Mouse (Mus musculus) kidney, embryonic 16.5 days (tissue): ENCODE measurements around the gene Bpgm. TPM values are rescaled to one million over a fixed set of nuclear protein-coding genes. Genes with fewer than 3 reads are reported as not detected.

Experiments
- ATAC-seq: fragments of 200-750 bp; cut with Nextera tagmentation; 2 replicates; pipeline ENCODE4 v1.8.0; 2017; ENCODE audit warnings: moderate TSS enrichment; ENCODE audit not compliant: low FRiP score, low TSS enrichment
- H3K27ac ChIP-seq: fragments of 300-500 bp; sonication (generic); 2 replicates; pipeline ENCODE4 v1.5.1; 2014; ENCODE audit warnings: low read length
- H3K27me3 ChIP-seq: fragments of 300-500 bp; sonication (generic); 2 replicates; pipeline ENCODE4 v1.6.1; 2014; ENCODE audit warnings: low read length, control low read depth, mixed read lengths; ENCODE audit not compliant: insufficient read depth
- H3K36me3 ChIP-seq: fragments of 300-500 bp; sonication (generic); 2 replicates; pipeline ENCODE4 v1.6.1; 2014; ENCODE audit warnings: low read length, control low read depth, mixed read lengths; ENCODE audit not compliant: insufficient read depth
- H3K4me1 ChIP-seq: fragments of 300-500 bp; sonication (generic); 2 replicates; pipeline ENCODE4 v1.6.1; 2014; ENCODE audit warnings: low read length, control low read depth, mixed read lengths; ENCODE audit not compliant: insufficient read depth
- H3K4me2 ChIP-seq: fragments of 300-500 bp; sonication (generic); replicated peaks from 2 replicates; pipeline ENCODE4 v1.6.1; 2014; ENCODE audit warnings: low read depth, low read length
- H3K4me3 ChIP-seq: fragments of 300-500 bp; sonication (generic); 2 replicates; pipeline ENCODE4 v1.5.1; 2014; ENCODE audit warnings: mild to moderate bottlenecking, low read length
- H3K9ac ChIP-seq: fragments of 300-500 bp; sonication (generic); replicated peaks from 2 replicates; pipeline ENCODE4 v1.6.1; 2014; ENCODE audit warnings: low read length
- H3K9me3 ChIP-seq: fragments of 300-500 bp; sonication (generic); 2 replicates; pipeline ENCODE4 v1.6.1; 2016; ENCODE audit warnings: low read length, control low read depth
- WGBS: fragments of 180-500 bp; shearing (Covaris S2); extraction: QIAGEN DNeasy Blood & Tissue Kit; methylation state at CpG from one replicate; pipeline ENCODE4 v1.1.7; 2014; 5-methylcytosine and 5-hydroxymethylcytosine counted together
- polyA plus RNA-seq: library from polyadenylated mRNA; unstranded; fragments of >200 nt; fragmentation: Nextera tagmentation; extraction: Ambion mirVana; gene quantifications from 2 replicates; pipeline ENCODE4 v1.2.1, GENCODE M21; 2015

The Bpgm gene
- polyA plus RNA-seq, 1 experiment from 2014 or later: 58.4 TPM

- Histone ChIP-seq H3K27ac (no peak overlapping the region), H3K4me3 (no peak overlapping the region), H3K9me3 (no peaks in the 10 kb centered on the region), H3K36me3 (no peaks in the 10 kb centered on the region), H3K9ac (no peak overlapping the region), H3K4me2 (no peak overlapping the region), H3K4me1 (peaks cover 1% of the 10 kb centered on the region; the same call in 1 of the 2 replicates), H3K27me3 (no peaks in the 10 kb centered on the region)
- no peak for ATAC-seq
- 70% methylated on average over 2 of the region's 2 CpGs for WGBS
Observed at GRCm38 (mm10) chr6:34520491-34520890, 44.5 kb downstream of the Bpgm start.

GRCm38 (mm10) chr6:34520912-34521311, 44.9 kb downstream of the Bpgm start:
- Histone ChIP-seq H3K4me2 (no peak overlapping the region), H3K9me3 (no peaks in the 10 kb centered on the region), H3K4me3 (no peak overlapping the region), H3K4me1 (no peaks in the 10 kb centered on the region), H3K9ac (no peak overlapping the region), H3K36me3 (no peaks in the 10 kb centered on the region), H3K27me3 (no peaks in the 10 kb centered on the region), H3K27ac (no peak overlapping the region)
- 61% methylated on average over 6 of the region's 6 CpGs for WGBS
- ATAC-seq: no peak

GRCm38 (mm10) chr6:34523476-34523875, 47.5 kb downstream of the Bpgm start:
- H3K27ac ChIP-seq: no peak overlapping the region
- no peaks in the 10 kb centered on the region for H3K4me1 ChIP-seq
- H3K9me3 ChIP-seq: no peaks in the 10 kb centered on the region
- no peaks in the 10 kb centered on the region for H3K36me3 ChIP-seq
- 73% methylated on average over 5 of the region's 5 CpGs for WGBS
- H3K4me2 ChIP-seq: no peak overlapping the region
- ATAC-seq: no peak
- no peak overlapping the region for H3K9ac ChIP-seq
- no peaks in the 10 kb centered on the region for H3K27me3 ChIP-seq
- H3K4me3 ChIP-seq: no peak overlapping the region

DNA sequence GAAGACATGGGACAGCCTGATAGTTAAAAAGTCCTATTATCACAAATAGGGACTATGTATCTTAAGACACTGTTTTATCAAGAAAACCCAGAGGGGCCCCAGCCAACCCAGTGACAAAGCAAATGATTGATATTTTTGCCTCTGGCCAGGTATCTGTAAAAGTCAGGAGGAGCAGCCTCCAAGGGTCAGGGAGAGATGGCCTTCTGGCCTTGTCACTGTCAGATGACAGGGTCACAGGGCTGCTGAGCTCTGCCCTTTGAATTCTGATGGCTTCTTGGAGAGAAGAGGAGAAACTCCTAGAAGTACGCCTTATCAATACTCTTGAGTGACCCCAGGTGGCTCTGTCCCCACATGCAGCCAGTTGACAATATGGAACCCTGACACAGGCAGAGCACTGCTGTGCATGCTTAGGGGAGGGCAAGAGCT, 49.5 kb downstream of the Bpgm start:
- Histone ChIP-seq H3K4me3 (no peak overlapping the region), H3K27ac (no peak overlapping the region), H3K9ac (no peak overlapping the region), H3K36me3 (no peaks in the 10 kb centered on the region), H3K4me1 (no peaks in the 10 kb centered on the region), H3K27me3 (no peaks in the 10 kb centered on the region), H3K4me2 (no peak overlapping the region), H3K9me3 (no peaks in the 10 kb centered on the region)
- no peak for ATAC-seq
- WGBS: 81% methylated on average over 1 of the region's 1 CpGs

GRCm38 (mm10) chr6:34525927-34526326, 49.9 kb downstream of the Bpgm start:
- Histone ChIP-seq H3K9me3 (no peaks in the 10 kb centered on the region), H3K36me3 (no peaks in the 10 kb centered on the region), H3K27ac (no peak overlapping the region), H3K4me3 (no peak overlapping the region), H3K4me2 (no peak overlapping the region), H3K27me3 (no peaks in the 10 kb centered on the region), H3K4me1 (no peaks in the 10 kb centered on the region), H3K9ac (no peak overlapping the region)
- WGBS: 66% methylated on average over 6 of the region's 6 CpGs
- ATAC-seq: no peak

DNA sequence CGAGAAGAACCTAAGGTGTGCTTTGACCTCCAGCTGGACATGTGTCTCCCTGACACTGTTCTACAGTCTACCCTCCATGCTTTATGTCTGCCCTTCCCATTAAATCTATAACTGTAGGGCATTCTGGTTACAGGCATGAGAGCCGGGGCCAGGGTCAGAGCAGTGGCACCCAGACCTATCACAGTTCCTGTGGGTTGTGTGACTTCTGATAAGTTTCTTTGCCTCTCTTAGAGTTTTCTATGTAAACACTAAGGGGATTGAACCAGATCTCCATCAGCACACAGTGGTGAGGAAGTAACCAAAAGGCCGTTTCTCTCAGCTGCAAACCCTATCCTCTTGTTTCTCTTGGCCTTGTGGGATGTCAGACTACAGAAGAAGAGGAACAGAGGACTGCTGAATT, 50.4 kb downstream of the Bpgm start:
- no peaks in the 10 kb centered on the region for H3K27me3 ChIP-seq
- H3K4me1 ChIP-seq: no peaks in the 10 kb centered on the region
- 69% methylated on average over 3 of the region's 3 CpGs for WGBS
- H3K4me3 ChIP-seq: no peak overlapping the region
- no peaks in the 10 kb centered on the region for H3K36me3 ChIP-seq
- no peaks in the 10 kb centered on the region for H3K9me3 ChIP-seq
- no peak overlapping the region for H3K27ac ChIP-seq
- no peak overlapping the region for H3K4me2 ChIP-seq
- H3K9ac ChIP-seq: no peak overlapping the region
- no peak for ATAC-seq

DNA sequence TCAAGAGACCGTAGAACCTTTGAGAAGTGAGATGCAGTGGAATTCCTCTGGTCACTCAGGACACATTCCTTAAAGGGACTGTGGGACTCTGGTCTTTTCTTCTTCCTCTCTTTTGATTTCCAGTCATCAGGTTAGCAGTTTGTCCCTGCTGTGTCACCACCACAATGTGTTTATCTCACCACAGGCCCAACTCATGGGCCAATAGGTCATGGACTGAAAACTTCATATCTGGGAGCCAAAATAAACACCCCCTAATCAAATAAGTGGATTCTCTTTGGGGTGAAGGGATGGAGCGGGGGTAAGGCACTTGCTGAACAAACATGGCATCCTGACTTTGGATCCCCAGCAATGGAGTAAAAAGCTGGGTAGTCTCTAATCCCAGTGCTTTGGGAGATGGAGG, 52.1 kb downstream of the Bpgm start:
- no peak overlapping the region for H3K4me2 ChIP-seq
- no peaks in the 10 kb centered on the region for H3K4me1 ChIP-seq
- H3K27me3 ChIP-seq: no peaks in the 10 kb centered on the region
- H3K27ac ChIP-seq: no peak overlapping the region
- ATAC-seq: no peak
- no peaks in the 10 kb centered on the region for H3K9me3 ChIP-seq
- 86% methylated on average over 2 of the region's 2 CpGs for WGBS
- no peak overlapping the region for H3K4me3 ChIP-seq
- H3K9ac ChIP-seq: no peak overlapping the region
- no peaks in the 10 kb centered on the region for H3K36me3 ChIP-seq

DNA sequence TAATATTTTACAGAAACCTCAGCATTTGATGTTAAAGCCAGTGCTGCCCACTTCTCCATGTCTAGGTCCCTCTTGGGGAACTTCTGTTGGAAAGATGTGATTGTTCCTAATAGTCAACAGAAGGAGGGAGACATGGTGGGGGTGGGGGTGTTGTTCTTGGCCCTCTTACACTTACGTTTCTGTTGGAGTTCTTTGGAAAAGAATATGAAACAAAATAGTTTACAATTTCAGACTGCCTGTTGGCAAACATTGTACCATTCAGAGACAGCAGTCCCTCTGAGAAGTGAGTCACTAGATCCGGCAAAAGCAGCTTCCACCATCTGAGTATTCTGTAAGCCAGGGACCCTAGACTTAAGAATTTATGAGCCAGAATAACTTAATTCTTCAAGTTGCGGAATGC, 54.0 kb downstream of the Bpgm start:
- Histone ChIP-seq H3K4me1 (no peaks in the 10 kb centered on the region), H3K27ac (no peak overlapping the region), H3K4me3 (no peak overlapping the region), H3K4me2 (no peak overlapping the region), H3K9ac (no peak overlapping the region), H3K36me3 (no peaks in the 10 kb centered on the region), H3K9me3 (no peaks in the 10 kb centered on the region), H3K27me3 (no peaks in the 10 kb centered on the region)
- no peak for ATAC-seq
- WGBS: 57% methylated on average over 3 of the region's 3 CpGs

DNA sequence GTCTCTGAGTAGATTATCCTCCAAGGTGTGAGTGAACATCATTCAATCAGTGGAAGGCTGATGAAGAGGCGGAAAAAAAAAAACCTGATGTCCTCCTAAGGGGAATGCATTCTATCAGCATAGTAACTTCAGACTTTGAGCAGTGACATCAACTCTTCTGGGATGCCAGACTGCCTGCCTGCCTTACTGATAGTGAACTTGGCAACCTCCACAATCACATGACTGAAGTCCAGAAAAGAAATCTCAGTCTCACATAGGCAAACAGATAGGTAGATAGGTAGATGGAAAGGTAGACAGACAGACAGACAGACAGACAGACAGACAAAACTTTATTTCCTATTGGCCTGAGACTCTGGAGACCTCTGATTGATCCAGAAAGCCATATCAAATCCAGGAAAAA, 57.0 kb downstream of the Bpgm start:
- WGBS: 89% methylated on average over 1 of the region's 1 CpGs

DNA sequence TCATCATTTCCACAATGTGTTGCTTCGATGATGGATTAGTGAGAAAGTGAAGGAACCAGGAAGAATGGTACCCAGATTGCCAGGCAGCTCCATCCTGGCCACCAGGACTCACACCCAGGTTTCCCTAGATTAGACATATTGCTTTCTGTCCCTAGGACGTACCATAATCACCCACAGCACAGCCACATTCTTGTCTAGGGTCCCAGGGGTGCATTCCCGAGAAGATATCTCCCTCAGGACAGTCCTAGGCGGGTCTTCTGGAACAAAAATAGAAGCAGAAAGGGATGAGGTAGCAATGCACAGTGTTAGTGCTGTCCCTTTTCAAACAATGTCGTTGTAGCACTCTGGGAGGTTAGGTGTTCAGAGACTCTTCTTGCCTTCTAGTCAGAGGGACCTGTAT, 57.9 kb downstream of the Bpgm start:
- ATAC-seq: no peak
- Histone ChIP-seq H3K4me3 (no peak overlapping the region), H3K9ac (no peak overlapping the region), H3K27me3 (no peaks in the 10 kb centered on the region), H3K4me2 (no peak overlapping the region), H3K4me1 (no peaks in the 10 kb centered on the region), H3K27ac (no peak overlapping the region), H3K36me3 (no peaks in the 10 kb centered on the region), H3K9me3 (no peaks in the 10 kb centered on the region)
- 78% methylated on average over 5 of the region's 5 CpGs for WGBS

More for the DNA sequence above, 57.0 kb downstream of the Bpgm start:
- H3K4me3 ChIP-seq: no peak overlapping the region
- H3K27me3 ChIP-seq: no peaks in the 10 kb centered on the region
- ATAC-seq: no peak
- H3K4me2 ChIP-seq: no peak overlapping the region
- no peaks in the 10 kb centered on the region for H3K4me1 ChIP-seq
- no peak overlapping the region for H3K27ac ChIP-seq
- H3K9ac ChIP-seq: no peak overlapping the region
- no peaks in the 10 kb centered on the region for H3K9me3 ChIP-seq
- H3K36me3 ChIP-seq: no peaks in the 10 kb centered on the region

GRCm38 (mm10) chr6:34542866-34543265, 66.9 kb downstream of the Bpgm start:
- H3K27ac ChIP-seq: no peak overlapping the region
- no peak for ATAC-seq
- H3K9ac ChIP-seq: no peak overlapping the region
- 0 out of 2 replicates have a peak, but pooled peaks cover 9% of the 10 kb centered on the region for H3K4me1 ChIP-seq
- WGBS: 65% methylated on average over 4 of the region's 4 CpGs
- no peak overlapping the region for H3K4me3 ChIP-seq
- no peak overlapping the region for H3K4me2 ChIP-seq
- no peaks in the 10 kb centered on the region for H3K9me3 ChIP-seq
- no peaks in the 10 kb centered on the region for H3K36me3 ChIP-seq
- H3K27me3 ChIP-seq: no peaks in the 10 kb centered on the region
